Mouse (Mus musculus) MEL (cell line): ENCODE data around the gene Eri3. TPM values are rescaled to one million over a fixed set of nuclear protein-coding genes. Genes with fewer than 3 reads are reported as not detected.

Source experiments
- DNase-seq: peaks from one replicate; pipeline ENCODE4 v3.0.0; 2011; ENCODE audit warnings: low read depth, low spot score
- H3K27ac ChIP-seq: 2 replicates; pipeline ENCODE4 v1.5.1; 2012; ENCODE audit warnings: low read depth, mild to moderate bottlenecking, control low read depth, low read length, moderate library complexity; ENCODE audit not compliant: control insufficient read depth
- H3K27me3 ChIP-seq, 2 experiments: fragments of 150-350 bp in 1 of 2; sonication (generic) in 1 of 2; 2 replicates each; pipeline ENCODE4 v1.6.1; 2012; ENCODE audit warnings: low read length in 2 of 2, mild to moderate bottlenecking in 2 of 2, improper control_type of control experiment in 1 of 2, moderate library complexity in 1 of 2; ENCODE audit not compliant: insufficient read depth in 2 of 2, control insufficient read depth in 1 of 2
- H3K36me3 ChIP-seq, 2 experiments: 2 replicates each; pipeline ENCODE4 v1.6.1; 2012 to 2014; ENCODE audit warnings: low read length in 2 of 2, improper control_type of control experiment in 1 of 2, inconsistent platforms in 1 of 2, mild to moderate bottlenecking in 1 of 2; ENCODE audit not compliant: insufficient read depth in 2 of 2, control insufficient read depth in 1 of 2
- H3K4me1 ChIP-seq, 2 experiments: fragments of 150-350 bp in 1 of 2; sonication (generic) in 1 of 2; 2 replicates each; pipeline ENCODE4 v1.6.1; 2012; ENCODE audit warnings: low read length in 2 of 2, improper control_type of control experiment in 1 of 2, mild to moderate bottlenecking in 1 of 2; ENCODE audit not compliant: insufficient read depth in 2 of 2, control insufficient read depth in 1 of 2
- H3K4me3 ChIP-seq, 2 experiments: fragments of 150-350 bp in 1 of 2; sonication (generic) in 1 of 2; 2 replicates each; pipeline ENCODE4 v1.5.1; 2012; ENCODE audit warnings: low read depth in 2 of 2, low read length in 2 of 2, mild to moderate bottlenecking in 2 of 2, moderate library complexity in 2 of 2, control low read depth in 1 of 2, improper control_type of control experiment in 1 of 2; ENCODE audit not compliant: control insufficient read depth in 1 of 2, insufficient read depth in 1 of 2
- H3K79me2 ChIP-seq: 2 replicates; pipeline ENCODE4 v1.6.1; 2012; ENCODE audit warnings: mild to moderate bottlenecking, low read length, moderate library complexity; ENCODE audit not compliant: control insufficient read depth, poor library complexity, insufficient read depth
- H3K9ac ChIP-seq: 2 replicates; pipeline ENCODE4 v1.6.1; 2012; ENCODE audit warnings: low read depth, mild to moderate bottlenecking, control low read depth, low read length, moderate library complexity; ENCODE audit not compliant: control insufficient read depth, poor library complexity, severe bottlenecking
- H3K9me3 ChIP-seq: fragments of 150-350 bp; sonication (generic); replicated peaks from 2 replicates; pipeline ENCODE4 v1.6.1; 2012; ENCODE audit warnings: mild to moderate bottlenecking, low read length, improper control_type of control experiment, moderate library complexity; ENCODE audit not compliant: insufficient read depth
- BHLHE40 ChIP-seq: IDR thresholded peaks from 2 replicates; pipeline ENCODE4 v1.6.1; 2012; ENCODE audit warnings: low read depth, mild to moderate bottlenecking, inconsistent platforms, low read length, improper control_type of control experiment, borderline replicate concordance
- CHD1 ChIP-seq: IDR thresholded peaks from 2 replicates; pipeline ENCODE4 v1.6.1; 2012; ENCODE audit warnings: low read depth, mild to moderate bottlenecking, inconsistent platforms, low read length, improper control_type of control experiment
- CHD2 ChIP-seq: IDR thresholded peaks from 2 replicates; pipeline ENCODE4 v1.6.1; 2011; ENCODE audit warnings: low read length, improper control_type of control experiment
- CTCF ChIP-seq, 3 experiments: IDR thresholded peaks in 2 of 3; conservative IDR thresholded peaks in 1 of 3; 2 replicates each; pipeline ENCODE4 v1.5.1; 2011 to 2012; ENCODE audit warnings: low read length in 3 of 3, low read depth in 2 of 3, mild to moderate bottlenecking in 2 of 3, improper control_type of control experiment in 1 of 3, inconsistent platforms in 1 of 3, mixed read lengths in 1 of 3, moderate library complexity in 1 of 3; ENCODE audit not compliant: control insufficient read depth in 1 of 3, insufficient read depth in 1 of 3, poor library complexity in 1 of 3, severe bottlenecking in 1 of 3
- ELF1 ChIP-seq: IDR thresholded peaks from 2 replicates; pipeline ENCODE4 v1.6.1; 2014; ENCODE audit warnings: low read depth, mild to moderate bottlenecking, inconsistent platforms, low read length, improper control_type of control experiment, moderate library complexity
- EP300 ChIP-seq, 2 experiments: IDR thresholded peaks; 2 replicates each; pipeline ENCODE4 v1.6.1; 2011; ENCODE audit warnings: improper control_type of control experiment in 2 of 2, low read length in 2 of 2, low read depth in 1 of 2, mild to moderate bottlenecking in 1 of 2
- ETS1 ChIP-seq: IDR thresholded peaks from 2 replicates; pipeline ENCODE4 v1.6.1; 2012; ENCODE audit warnings: low read depth, mild to moderate bottlenecking, inconsistent platforms, low read length, improper control_type of control experiment, moderate library complexity
- GATA1 ChIP-seq: IDR thresholded peaks from 2 replicates; pipeline ENCODE4 v1.6.1; 2011; ENCODE audit warnings: low read depth, low read length, improper control_type of control experiment
- HCFC1 ChIP-seq: IDR thresholded peaks from 2 replicates; pipeline ENCODE4 v1.6.1; 2012; ENCODE audit warnings: low read depth, mild to moderate bottlenecking, inconsistent platforms, low read length, improper control_type of control experiment, moderate library complexity
- JUND ChIP-seq: IDR thresholded peaks from 2 replicates; pipeline ENCODE4 v1.6.1; 2011; ENCODE audit warnings: low read depth, mild to moderate bottlenecking, improper control_type of control experiment, low read length
- KAT2A ChIP-seq: conservative IDR thresholded peaks from 2 replicates; pipeline ENCODE4 v1.6.1; 2012; ENCODE audit warnings: low read depth, low read length, improper control_type of control experiment, inconsistent platforms
- MAFK ChIP-seq: IDR thresholded peaks from 2 replicates; pipeline ENCODE4 v1.6.1; 2011; ENCODE audit warnings: low read depth, mild to moderate bottlenecking, low read length, improper control_type of control experiment, borderline replicate concordance
- MAZ ChIP-seq: IDR thresholded peaks from 2 replicates; pipeline ENCODE4 v1.6.1; 2012; ENCODE audit warnings: low read depth, mild to moderate bottlenecking, inconsistent platforms, low read length, improper control_type of control experiment
- MEF2A ChIP-seq: IDR thresholded peaks from 2 replicates; pipeline ENCODE4 v1.6.1; 2014; ENCODE audit warnings: low read depth, mild to moderate bottlenecking, inconsistent platforms, low read length, improper control_type of control experiment; ENCODE audit not compliant: poor library complexity, insufficient replicate concordance, severe bottlenecking; ENCODE audit errors: extremely low read depth
- MYC ChIP-seq: IDR thresholded peaks from 2 replicates; pipeline ENCODE4 v1.6.1; 2011; ENCODE audit warnings: low read depth, mild to moderate bottlenecking, low read length, improper control_type of control experiment, moderate library complexity
- NRF1 ChIP-seq: IDR thresholded peaks from 2 replicates; pipeline ENCODE4 v1.6.1; 2014; ENCODE audit warnings: low read depth, mild to moderate bottlenecking, inconsistent platforms, low read length, improper control_type of control experiment, moderate library complexity; ENCODE audit not compliant: poor library complexity, insufficient read depth, severe bottlenecking
- RAD21 ChIP-seq: IDR thresholded peaks from 2 replicates; pipeline ENCODE4 v1.6.1; 2011; ENCODE audit warnings: mild to moderate bottlenecking, low read depth, low read length, improper control_type of control experiment
- TBP ChIP-seq: IDR thresholded peaks from 2 replicates; pipeline ENCODE4 v1.8.0; 2011; ENCODE audit warnings: low read depth, low read length, improper control_type of control experiment
- USF1 ChIP-seq: IDR thresholded peaks from 2 replicates; pipeline ENCODE4 v1.6.1; 2014; ENCODE audit warnings: low read depth, mild to moderate bottlenecking, inconsistent platforms, low read length, improper control_type of control experiment, moderate library complexity
- USF2 ChIP-seq, 2 experiments: IDR thresholded peaks; 2 replicates each; pipeline ENCODE4 v1.6.1; 2011 to 2012; ENCODE audit warnings: improper control_type of control experiment in 2 of 2, low read length in 2 of 2, borderline replicate concordance in 1 of 2, inconsistent platforms in 1 of 2, low read depth in 1 of 2, mild to moderate bottlenecking in 1 of 2; ENCODE audit not compliant: insufficient read depth in 1 of 2
- ZKSCAN1 ChIP-seq: IDR thresholded peaks from 2 replicates; pipeline ENCODE4 v1.6.1; 2012; ENCODE audit warnings: low read depth, mild to moderate bottlenecking, inconsistent platforms, low read length, improper control_type of control experiment, moderate library complexity
- ZMIZ1 ChIP-seq: IDR thresholded peaks from 2 replicates; pipeline ENCODE4 v1.6.1; 2012; ENCODE audit warnings: low read depth, mild to moderate bottlenecking, inconsistent platforms, low read length, improper control_type of control experiment, moderate library complexity
- ZNF384 ChIP-seq: IDR thresholded peaks from 2 replicates; pipeline ENCODE4 v1.6.1; 2012; ENCODE audit warnings: low read depth, mild to moderate bottlenecking, inconsistent platforms, low read length, improper control_type of control experiment
- polyA plus RNA-seq, 2 experiments: library from polyadenylated mRNA; stranded (reverse) in 1 of 2; unstranded in 1 of 2; fragments of >175 nt in 1 of 2; fragments of >200 nt in 1 of 2; gene quantifications; 2 replicates each; pipeline versions ENCODE4 v1.2.1 to v1.2.4; 2012; ENCODE audit warnings: low replicate concordance in 2 of 2, low read depth in 1 of 2; ENCODE audit not compliant: insufficient read length in 2 of 2, insufficient read depth in 1 of 2, missing spikeins in 1 of 2
- total RNA-seq: library from RNA; depleted of rRNA; stranded (reverse); fragments of 300-350 nt; gene quantifications from 2 replicates; pipeline ENCODE4 v1.2.3, GENCODE M21; 2012

Gene Eri3
- total and polyA plus RNA-seq, 3 experiments = 36.7 to 63.9 TPM; not detected in 1

DNA sequence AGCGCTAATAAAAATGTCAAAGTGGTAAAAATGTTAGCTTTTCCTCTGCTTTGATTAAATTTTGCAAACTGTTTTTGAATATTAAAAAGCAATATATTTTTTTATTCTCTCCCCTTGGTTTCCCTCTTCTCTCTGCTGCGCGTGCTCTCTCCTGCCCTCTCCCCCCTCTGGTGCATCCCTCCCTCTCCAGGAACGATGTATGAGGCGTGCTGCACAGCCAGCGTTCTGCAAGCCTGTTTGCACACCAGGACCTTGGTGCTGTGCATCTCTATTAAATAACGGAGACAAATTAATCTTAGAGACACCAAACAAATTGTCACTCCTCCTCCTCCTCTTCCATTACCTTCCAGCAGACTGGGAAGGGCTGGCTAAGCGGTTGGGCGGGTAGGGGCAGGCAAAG lies 31.5 kb downstream of the Eri3 start:
- no peak overlapping the region for H3K4me3 ChIP-seq
- TF ChIP-seq MEF2A (no peak), USF1 (no peak), ZMIZ1 (no peak), ELF1 (no peak), MAFK (no peak)
- H3K27ac ChIP-seq = no peak overlapping the region
- no peaks in the 10 kb centered on the region; a peak in 2 of 4 replicates for H3K36me3 ChIP-seq
- H3K4me1 ChIP-seq = no peaks in the 10 kb centered on the region
- DNase-seq = no peak
- H3K9ac ChIP-seq = no peak overlapping the region
- H3K9me3 ChIP-seq = no peaks in the 10 kb centered on the region
- H3K27me3 ChIP-seq = no peaks in the 10 kb centered on the region
- H3K79me2 ChIP-seq = no peaks in the 10 kb centered on the region

DNA sequence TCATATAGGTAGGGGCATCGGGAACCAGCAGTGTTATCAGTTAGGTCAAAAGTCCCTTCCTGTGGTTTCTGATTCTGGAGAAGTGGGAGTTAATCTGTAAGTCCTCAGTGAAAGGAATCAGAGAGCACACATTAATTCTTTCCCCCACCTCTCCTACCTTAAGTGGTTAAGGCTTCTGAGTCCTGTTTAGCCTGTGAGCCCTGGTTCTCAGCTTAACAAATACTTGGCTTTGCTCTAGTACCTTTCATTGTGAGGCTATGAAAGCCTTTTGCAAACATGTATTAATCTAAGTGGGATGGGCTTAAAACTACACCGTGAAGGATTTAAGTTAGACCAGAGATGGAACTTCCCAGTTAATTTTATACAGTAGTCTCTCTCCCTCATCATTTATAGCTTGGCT lies 35.8 kb downstream of the Eri3 start:
- Histone ChIP-seq H3K4me1 (no peaks in the 10 kb centered on the region), H3K9me3 (no peaks in the 10 kb centered on the region), H3K9ac (no peak overlapping the region), H3K27ac (no peak overlapping the region), H3K79me2 (no peaks in the 10 kb centered on the region), H3K4me3 (no peak overlapping the region), H3K36me3 (peaks cover 0 to 1% of the 10 kb centered on the region in 2 experiments; a peak in 2 of 4 replicates), H3K27me3 (no peaks in the 10 kb centered on the region)
- DNase-seq = no peak
- TF ChIP-seq EP300 (IDR thresholded peaks at IDR 0.05; ENCODE audit: low read depth in 1 of 2, low read length in 2 of 2) = no peak
- TF ChIP-seq USF2 (IDR thresholded peaks at IDR 0.05; ENCODE audit: borderline replicate concordance in 1 of 2, insufficient read depth in 1 of 2, low read depth in 1 of 2, low read length in 2 of 2) = no peak
- no peak for TF ChIP-seq ELF1
- no peak for TF ChIP-seq CHD2
- no peak for TF ChIP-seq KAT2A
- TF ChIP-seq TBP = no peak
- TF ChIP-seq ZNF384 = no peak
- TF ChIP-seq RAD21 = no peak
- no peak for TF ChIP-seq JUND
- no peak for TF ChIP-seq HCFC1
- no peak for TF ChIP-seq NRF1
- no peak for TF ChIP-seq ZKSCAN1
- no peak for TF ChIP-seq CTCF (IDR thresholded peaks at IDR 0.05 in 2 of 3, conservative IDR thresholded peaks at IDR 0.05 in 1 of 3; ENCODE audit: control insufficient read depth in 1 of 3, insufficient read depth in 1 of 3, low read depth in 2 of 3, low read length in 3 of 3, poor library complexity in 1 of 3, severe bottlenecking in 1 of 3)
- TF ChIP-seq MAZ = no peak
- no peak for TF ChIP-seq MYC
- TF ChIP-seq BHLHE40 = no peak
- no peak for TF ChIP-seq CHD1
- TF ChIP-seq GATA1 = no peak
- no peak for TF ChIP-seq ETS1
- TF ChIP-seq MAFK = no peak
